Mouse (Mus musculus) ES-Bruce4 (cell line): Measurements from ENCODE around the gene Inpp5d.

Experiments
- CTCF ChIP-seq: IDR thresholded peaks from one replicate; pipeline ENCODE4 v1.8.1; 2011; ENCODE audit warnings: low read depth, low read length
- POLR2A ChIP-seq: IDR thresholded peaks from one replicate; pipeline ENCODE4 v1.8.1; 2011; ENCODE audit warnings: low read length; ENCODE audit not compliant: insufficient read depth

DNA sequence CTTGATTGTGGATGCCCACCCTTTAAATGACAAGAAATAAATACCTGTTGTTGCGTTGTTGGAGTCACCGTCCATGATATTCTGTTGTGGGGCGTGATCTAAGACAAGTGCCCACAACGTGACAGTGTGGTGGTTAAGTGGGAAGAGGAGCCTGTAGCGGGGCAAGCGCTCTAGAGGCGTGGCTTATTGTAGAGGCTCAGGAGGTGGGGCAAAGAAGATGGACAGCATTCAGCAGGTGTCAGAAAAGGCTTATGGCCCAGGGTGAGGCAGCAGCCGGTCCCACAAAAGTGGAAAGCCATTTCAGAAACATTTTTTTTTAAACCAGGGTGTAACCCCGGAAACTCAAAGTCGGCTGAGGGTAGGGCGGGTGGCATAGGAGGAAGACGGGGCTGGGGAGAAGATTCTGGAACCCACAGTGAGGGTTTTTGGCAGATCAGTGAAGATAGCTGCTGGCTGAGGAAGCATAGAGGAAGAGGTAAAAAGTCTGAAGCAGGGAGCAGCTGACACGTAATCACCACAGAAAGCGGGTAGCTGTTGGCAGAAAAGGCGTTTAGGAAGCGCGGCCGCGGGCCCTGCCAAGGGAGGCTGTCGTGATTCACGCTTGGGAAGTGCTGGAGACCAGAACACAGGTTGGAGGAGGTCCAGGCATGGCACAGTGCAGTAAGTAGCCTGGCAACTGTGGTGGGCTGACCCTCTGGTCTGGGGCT lies 12.6 kb upstream of the Inpp5d start:
- TF ChIP-seq CTCF = no peak
- no peak for TF ChIP-seq POLR2A
